Mouse (Mus musculus): ENCODE measurements at regions not wholly inside any gene's neighbourhood (a gene's known extent, or its start where the extent isn't known, plus 50 kb on each side); places are given as distances from the start of the nearest gene placed in this dataset.

DNA sequence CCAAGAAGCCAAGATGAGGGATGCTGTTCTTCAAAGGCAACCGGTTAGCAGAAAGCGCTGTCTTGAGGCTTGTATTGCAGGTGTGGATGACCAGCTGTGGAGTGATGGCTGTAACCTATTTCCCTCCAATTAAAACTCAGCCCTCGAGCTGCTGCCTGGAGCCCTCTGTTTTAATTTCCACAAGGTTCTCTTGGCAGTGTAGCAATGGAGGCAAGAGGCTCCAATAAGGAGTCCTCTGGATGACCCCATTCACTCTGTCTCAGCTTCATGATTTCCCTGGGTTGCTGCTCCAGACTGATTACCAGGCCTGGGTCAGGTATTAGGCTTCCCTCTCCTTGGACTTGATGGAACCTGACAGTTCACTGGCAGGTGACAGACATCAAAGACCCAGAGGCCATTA, 548.5 kb downstream of the Psat1 start:
- H3K4me2 ChIP-seq (replicated peaks) = no peak overlapping the region
- no peaks in the 10 kb centered on the region for H3K9me3 ChIP-seq (replicated peaks)
- H3K4me1 ChIP-seq = no peaks in the 10 kb centered on the region
- no peak overlapping the region for H3K27ac ChIP-seq
- no peaks in the 10 kb centered on the region for H3K36me3 ChIP-seq
- 83% methylated on average over 3 of the region's 3 CpGs for WGBS
- no peaks in the 10 kb centered on the region for H3K27me3 ChIP-seq
- ATAC-seq (ENCODE audit: low FRiP score) = no peak
- H3K4me3 ChIP-seq = no peak overlapping the region
- H3K9ac ChIP-seq = no peak overlapping the region

DNA sequence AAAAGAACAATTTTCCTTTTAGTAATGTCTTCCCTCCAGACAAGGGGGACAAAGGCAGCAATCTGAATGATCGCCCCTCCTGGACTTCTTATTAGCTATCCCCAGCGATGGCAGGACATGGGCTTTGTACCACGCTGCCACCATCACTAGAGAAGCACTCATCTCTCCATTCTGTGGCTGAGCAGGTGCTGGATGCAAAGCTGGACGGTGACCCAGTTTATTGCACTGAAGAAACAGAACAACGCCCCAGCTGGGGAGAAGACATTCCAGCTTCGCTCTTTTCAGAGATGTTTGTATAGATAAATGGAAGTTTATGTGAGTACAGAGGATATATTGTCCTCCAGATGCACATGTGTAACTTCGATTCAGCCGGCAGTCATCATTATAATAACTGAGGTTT, 575.5 kb downstream of the Psat1 start:
- 78% methylated on average over 8 of the region's 8 CpGs for WGBS
- ATAC-seq (ENCODE audit: low FRiP score) = no peak
- no peak overlapping the region for H3K4me2 ChIP-seq (replicated peaks)

DNA sequence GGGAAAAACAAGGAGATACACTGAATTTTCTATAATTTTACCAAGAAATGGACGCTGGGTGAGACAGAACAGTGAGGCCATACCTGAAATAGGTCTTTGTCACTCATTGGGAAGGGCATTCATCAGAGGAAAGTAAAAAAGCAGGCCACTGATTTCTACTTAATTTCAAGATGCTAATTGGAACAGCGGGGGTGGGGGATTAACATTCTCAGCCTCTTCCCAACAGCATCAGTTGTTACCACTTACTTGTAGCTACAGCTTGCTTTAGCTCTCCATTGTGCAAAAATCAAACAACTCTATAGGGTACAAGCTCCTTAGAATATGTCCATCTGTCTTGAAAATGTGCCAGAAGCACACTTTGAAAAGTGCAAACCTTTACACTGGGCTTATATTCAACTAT, 580.2 kb downstream of the Psat1 start:
- Histone ChIP-seq H3K4me1 (no peaks in the 10 kb centered on the region), H3K4me3 (no peak overlapping the region), H3K9ac (no peak overlapping the region), H3K9me3 (replicated peaks) (no peaks in the 10 kb centered on the region), H3K4me2 (replicated peaks) (no peak overlapping the region), H3K36me3 (no peaks in the 10 kb centered on the region), H3K27ac (no peak overlapping the region), H3K27me3 (no peaks in the 10 kb centered on the region)
- 42% methylated on average over 2 of the region's 2 CpGs for WGBS
- ATAC-seq (ENCODE audit: low FRiP score) = no peak

More for the DNA sequence above, 575.5 kb downstream of the Psat1 start:
- H3K27me3 ChIP-seq = no peaks in the 10 kb centered on the region
- H3K4me3 ChIP-seq = no peak overlapping the region
- H3K27ac ChIP-seq = no peak overlapping the region
- H3K4me1 ChIP-seq = no peaks in the 10 kb centered on the region
- no peaks in the 10 kb centered on the region for H3K36me3 ChIP-seq
- H3K9ac ChIP-seq = no peak overlapping the region
- no peaks in the 10 kb centered on the region for H3K9me3 ChIP-seq (replicated peaks)

DNA sequence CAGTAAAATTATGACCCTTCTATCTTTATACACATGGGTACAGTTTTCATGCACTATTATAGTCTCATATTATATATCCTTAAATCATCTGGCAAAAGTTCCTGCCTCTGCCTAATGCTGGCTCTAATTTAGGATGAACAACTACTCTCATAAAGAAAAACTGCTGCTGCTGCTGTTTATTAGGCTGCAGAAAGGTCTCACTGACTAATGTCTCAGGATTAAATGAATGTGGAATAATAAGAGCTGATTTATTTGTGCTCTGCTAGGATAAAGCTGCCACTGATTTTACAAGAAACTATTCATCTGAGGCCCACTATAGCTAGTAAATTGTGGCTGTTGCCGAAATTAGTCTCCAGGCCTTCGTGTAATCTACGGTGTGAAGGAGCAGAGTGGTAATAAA, 590.0 kb downstream of the Psat1 start:
- ATAC-seq (ENCODE audit: low FRiP score) = no peak
- H3K4me2 ChIP-seq (replicated peaks) = no peak overlapping the region
- H3K9ac ChIP-seq = no peak overlapping the region
- no peaks in the 10 kb centered on the region for H3K27me3 ChIP-seq
- no peaks in the 10 kb centered on the region for H3K36me3 ChIP-seq
- H3K9me3 ChIP-seq (replicated peaks) = no peaks in the 10 kb centered on the region
- H3K27ac ChIP-seq = no peak overlapping the region
- WGBS = 88% methylated on average over 3 of the region's 3 CpGs
- no peak overlapping the region for H3K4me3 ChIP-seq
- no peaks in the 10 kb centered on the region for H3K4me1 ChIP-seq

DNA sequence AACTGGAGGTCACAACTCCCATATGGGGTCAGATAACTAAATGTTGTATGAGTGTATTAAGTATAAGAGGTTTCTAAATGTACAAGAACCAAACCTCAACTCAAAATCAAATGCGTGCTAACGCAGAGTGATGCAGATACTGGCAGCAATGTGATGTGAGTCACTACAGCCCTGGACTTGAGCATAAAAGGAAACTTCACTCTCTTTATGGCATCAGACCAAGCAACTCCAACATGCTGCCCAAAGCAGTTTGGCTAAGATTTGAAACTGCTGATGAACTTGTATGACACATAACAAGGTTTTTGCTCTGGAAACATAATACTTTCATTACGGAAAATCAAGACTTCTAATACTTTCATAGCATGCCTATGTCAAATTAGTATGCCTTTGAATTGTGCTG, 598.8 kb downstream of the Psat1 start:
- ATAC-seq (ENCODE audit: low FRiP score) = no peak
- Histone ChIP-seq H3K27me3 (no peaks in the 10 kb centered on the region), H3K9me3 (replicated peaks) (no peaks in the 10 kb centered on the region), H3K36me3 (no peaks in the 10 kb centered on the region), H3K9ac (no peak overlapping the region), H3K4me2 (replicated peaks) (no peak overlapping the region), H3K4me1 (no peaks in the 10 kb centered on the region), H3K27ac (no peak overlapping the region), H3K4me3 (no peak overlapping the region)
- WGBS = 95% methylated on average over 3 of the region's 3 CpGs

DNA sequence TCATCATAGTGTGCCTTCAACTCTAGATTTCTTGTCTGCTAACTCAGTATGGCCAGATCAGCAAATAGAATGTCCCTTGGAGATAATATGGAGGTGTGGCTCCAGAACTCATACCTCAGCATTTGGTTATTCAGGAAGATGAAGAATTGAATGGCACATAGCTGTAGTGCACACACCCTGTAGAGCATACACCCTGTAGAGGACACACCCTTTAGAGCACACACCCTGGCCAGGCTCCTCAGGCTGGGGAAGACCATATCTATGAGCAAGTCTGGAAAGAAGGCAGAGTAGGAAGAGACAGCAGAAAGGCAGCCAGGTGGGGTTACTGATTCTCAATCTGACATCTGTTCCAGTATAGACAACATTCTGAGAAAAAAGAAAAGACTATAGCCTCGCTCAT, 604.9 kb downstream of the Psat1 start:
- H3K27me3 ChIP-seq = 0 out of 2 replicates have a peak, but pooled peaks cover 7% of the 10 kb centered on the region
- WGBS = 96% methylated on average over 1 of the region's 1 CpGs
- no peak for ATAC-seq (ENCODE audit: low FRiP score)

DNA sequence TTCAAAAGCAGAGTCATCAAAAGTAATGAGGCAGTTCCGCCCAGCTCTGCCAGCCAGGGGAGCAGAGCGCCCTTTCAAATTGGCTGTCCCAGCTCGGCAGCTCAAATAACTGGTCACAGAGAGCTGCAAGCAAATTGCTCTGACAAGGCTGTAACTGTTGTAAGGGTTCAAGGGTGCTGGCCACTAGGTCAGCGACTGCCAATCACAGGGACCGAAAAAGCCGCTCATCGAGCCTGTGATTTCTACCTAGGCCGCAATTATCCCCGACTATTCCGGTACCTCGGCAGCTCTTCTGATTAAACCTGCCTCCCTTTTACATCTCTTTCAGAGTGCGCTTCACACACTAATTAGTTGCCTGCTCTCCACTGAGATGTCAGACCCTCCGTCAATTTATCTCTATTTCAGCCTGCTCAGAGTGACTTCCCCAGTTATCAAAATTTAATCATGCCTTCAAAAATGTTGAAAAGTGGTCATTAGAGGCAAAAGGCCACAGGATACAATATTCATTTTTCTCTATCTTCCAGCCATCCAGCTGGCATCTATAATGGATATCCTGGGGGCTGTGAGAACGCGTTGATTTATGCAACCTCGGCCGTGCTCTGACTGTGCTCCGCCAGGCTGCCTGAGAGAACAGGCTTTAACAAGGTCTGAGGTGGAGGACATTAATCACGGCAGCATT, 606.7 kb downstream of the Psat1 start:
- H3K4me3 ChIP-seq = 0 out of 2 replicates have a peak overlapping the region, but pooled peaks have one; percentile 9
- H3K9ac ChIP-seq = no peak overlapping the region
- H3K27ac ChIP-seq = peak overlapping the region; percentile 58
- peak; percentile 92 for ATAC-seq (ENCODE audit: low FRiP score)
- peak overlapping the region; percentile 47 for H3K4me2 ChIP-seq (replicated peaks)
- 16% methylated on average over 19 of the region's 19 CpGs for WGBS
- H3K9me3 ChIP-seq (replicated peaks) = no peaks in the 10 kb centered on the region
- no peaks in the 10 kb centered on the region for H3K36me3 ChIP-seq
- 0 out of 2 replicates have a peak, but pooled peaks cover 7% of the 10 kb centered on the region for H3K27me3 ChIP-seq
- peaks cover 14% of the 10 kb centered on the region for H3K4me1 ChIP-seq

More for the DNA sequence above, 604.9 kb downstream of the Psat1 start:
- H3K36me3 ChIP-seq = no peaks in the 10 kb centered on the region
- no peak overlapping the region for H3K9ac ChIP-seq
- H3K27ac ChIP-seq = no peak overlapping the region
- H3K4me1 ChIP-seq = peaks cover 14% of the 10 kb centered on the region
- no peak overlapping the region for H3K4me3 ChIP-seq
- no peak overlapping the region for H3K4me2 ChIP-seq (replicated peaks)
- H3K9me3 ChIP-seq (replicated peaks) = no peaks in the 10 kb centered on the region

DNA sequence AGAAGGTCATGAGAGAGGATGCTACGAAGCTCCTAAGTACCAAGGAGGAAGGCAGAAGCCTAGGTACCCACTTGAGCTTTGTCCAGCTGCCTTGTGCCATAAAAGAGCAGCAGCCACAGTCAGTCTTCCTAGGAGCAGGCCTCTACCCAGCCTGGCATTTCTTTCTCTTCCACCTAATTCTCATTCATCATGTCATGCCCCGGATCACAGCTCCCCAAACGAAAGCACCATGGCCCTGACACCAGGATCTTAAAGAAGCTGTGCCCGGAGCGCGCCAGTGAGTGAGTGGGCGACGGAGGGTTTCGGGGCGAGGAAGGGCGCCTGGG, 607.2 kb downstream of the Psat1 start:
- peak overlapping the region; percentile 47 for H3K4me2 ChIP-seq (replicated peaks)
- no peaks in the 10 kb centered on the region for H3K9me3 ChIP-seq (replicated peaks)
- 26% methylated on average over 11 of the region's 11 CpGs for WGBS
- ATAC-seq (ENCODE audit: low FRiP score) = peak; percentile 49
- peak overlapping the region; percentile 58 for H3K27ac ChIP-seq
- H3K4me1 ChIP-seq = peaks cover 14% of the 10 kb centered on the region
- 0 out of 2 replicates have a peak, but pooled peaks cover 7% of the 10 kb centered on the region for H3K27me3 ChIP-seq
- no peaks in the 10 kb centered on the region for H3K36me3 ChIP-seq
- H3K4me3 ChIP-seq = 0 out of 2 replicates have a peak overlapping the region, but pooled peaks have one; percentile 9
- H3K9ac ChIP-seq = no peak overlapping the region

DNA sequence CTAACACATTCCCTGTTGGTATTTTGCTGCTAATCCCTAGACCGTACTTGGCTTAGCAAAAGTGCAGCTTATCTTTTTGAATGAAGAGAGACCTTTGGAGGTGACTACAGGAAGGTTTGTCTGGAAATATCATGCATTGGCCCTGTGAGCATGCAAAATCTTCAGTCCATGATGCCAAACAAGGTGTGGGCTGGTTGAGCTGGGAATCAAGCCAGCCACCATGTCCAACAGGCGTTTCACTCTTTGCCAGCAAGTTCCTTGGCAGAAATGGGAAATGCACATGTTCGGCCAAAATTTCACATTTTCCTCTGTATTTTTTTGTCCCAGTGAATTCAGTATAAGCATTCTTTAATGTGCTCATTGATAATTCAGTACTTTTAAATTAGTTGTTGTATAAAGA, 617.0 kb downstream of the Psat1 start:
- H3K27me3 ChIP-seq = no peaks in the 10 kb centered on the region
- WGBS = 90% methylated on average over 3 of the region's 3 CpGs

DNA sequence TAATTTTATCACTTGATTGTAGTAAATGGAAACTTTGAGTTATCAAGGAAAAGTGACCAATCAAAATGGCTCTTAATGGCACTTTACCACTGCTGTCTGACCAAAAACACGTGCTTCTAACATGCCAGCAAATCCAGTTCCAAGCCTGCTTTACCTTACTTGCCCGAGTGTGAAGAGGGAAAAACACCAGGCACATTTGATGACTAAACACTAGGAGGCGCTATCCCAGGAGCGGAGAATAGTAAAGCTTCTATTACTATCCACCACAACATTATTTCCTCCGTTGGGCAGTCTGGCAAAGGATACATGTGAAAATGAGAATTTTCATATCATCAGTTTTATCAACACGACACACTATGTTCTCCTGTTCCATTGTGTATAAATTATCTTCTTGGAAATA, 647.7 kb downstream of the Psat1 start:
- no peak for ATAC-seq (ENCODE audit: low FRiP score)
- Histone ChIP-seq H3K36me3 (no peaks in the 10 kb centered on the region), H3K4me3 (no peak overlapping the region), H3K27ac (no peak overlapping the region), H3K4me2 (replicated peaks) (no peak overlapping the region), H3K9me3 (replicated peaks) (no peaks in the 10 kb centered on the region), H3K9ac (no peak overlapping the region), H3K27me3 (no peaks in the 10 kb centered on the region), H3K4me1 (no peaks in the 10 kb centered on the region)
- WGBS = 46% methylated on average over 6 of the region's 6 CpGs

More for the DNA sequence above, 617.0 kb downstream of the Psat1 start:
- H3K36me3 ChIP-seq = no peaks in the 10 kb centered on the region
- ATAC-seq (ENCODE audit: low FRiP score) = no peak
- no peaks in the 10 kb centered on the region for H3K9me3 ChIP-seq (replicated peaks)
- H3K27ac ChIP-seq = no peak overlapping the region
- no peaks in the 10 kb centered on the region for H3K4me1 ChIP-seq
- H3K9ac ChIP-seq = no peak overlapping the region
- H3K4me3 ChIP-seq = no peak overlapping the region
- no peak overlapping the region for H3K4me2 ChIP-seq (replicated peaks)

DNA sequence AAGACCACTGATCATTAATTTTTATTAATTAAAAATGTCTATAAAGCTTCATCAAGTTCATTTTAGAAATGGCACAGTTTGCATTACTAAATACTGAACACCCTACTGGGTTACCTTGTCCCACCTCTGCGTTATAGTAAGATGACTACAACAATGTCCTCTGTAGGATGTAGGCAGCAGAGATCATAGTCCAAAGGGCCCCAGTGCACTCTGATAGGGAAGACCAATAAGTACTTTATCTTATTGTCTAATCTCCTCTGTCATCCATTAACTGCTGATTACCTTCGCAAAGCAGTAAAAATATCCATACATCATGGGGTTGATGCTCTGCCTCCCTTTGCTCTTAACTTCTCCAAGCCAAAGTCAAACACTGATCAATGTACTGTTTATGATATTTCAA, 662.1 kb downstream of the Psat1 start:
- Histone ChIP-seq H3K27me3 (no peaks in the 10 kb centered on the region), H3K4me2 (replicated peaks) (no peak overlapping the region), H3K36me3 (no peaks in the 10 kb centered on the region), H3K4me3 (no peak overlapping the region), H3K27ac (no peak overlapping the region), H3K9me3 (replicated peaks) (no peaks in the 10 kb centered on the region), H3K4me1 (no peaks in the 10 kb centered on the region), H3K9ac (no peak overlapping the region)
- WGBS = 93% methylated on average over 2 of the region's 2 CpGs
- no peak for ATAC-seq (ENCODE audit: low FRiP score)

DNA sequence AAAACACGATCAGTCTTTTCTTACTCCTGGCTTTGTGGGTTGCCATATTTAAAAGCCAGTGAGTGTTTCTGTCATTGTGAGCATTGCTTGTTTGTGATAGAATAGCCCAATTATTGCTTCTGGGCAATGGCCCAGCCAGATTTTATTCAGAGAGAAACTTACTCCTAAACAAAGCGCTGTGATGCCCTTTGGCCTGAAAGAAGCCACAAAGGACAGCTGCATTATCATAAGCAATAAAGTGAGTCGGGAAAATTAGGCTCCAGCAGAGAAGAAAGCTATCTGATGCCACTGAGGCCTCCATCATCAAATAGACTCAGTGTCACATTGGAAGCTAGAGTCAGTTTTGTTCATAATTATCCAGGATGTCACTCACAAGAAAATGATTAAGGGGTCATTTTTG, 644.9 kb upstream of the Tle4 start:
- no peak for ATAC-seq (ENCODE audit: low FRiP score)
- H3K9me3 ChIP-seq (replicated peaks) = no peaks in the 10 kb centered on the region
- no peaks in the 10 kb centered on the region for H3K4me1 ChIP-seq
- no peak overlapping the region for H3K4me2 ChIP-seq (replicated peaks)
- no peak overlapping the region for H3K9ac ChIP-seq
- WGBS = 35% methylated on average over 3 of the region's 3 CpGs
- no peak overlapping the region for H3K4me3 ChIP-seq
- H3K27ac ChIP-seq = no peak overlapping the region
- no peaks in the 10 kb centered on the region for H3K27me3 ChIP-seq
- H3K36me3 ChIP-seq = no peaks in the 10 kb centered on the region

DNA sequence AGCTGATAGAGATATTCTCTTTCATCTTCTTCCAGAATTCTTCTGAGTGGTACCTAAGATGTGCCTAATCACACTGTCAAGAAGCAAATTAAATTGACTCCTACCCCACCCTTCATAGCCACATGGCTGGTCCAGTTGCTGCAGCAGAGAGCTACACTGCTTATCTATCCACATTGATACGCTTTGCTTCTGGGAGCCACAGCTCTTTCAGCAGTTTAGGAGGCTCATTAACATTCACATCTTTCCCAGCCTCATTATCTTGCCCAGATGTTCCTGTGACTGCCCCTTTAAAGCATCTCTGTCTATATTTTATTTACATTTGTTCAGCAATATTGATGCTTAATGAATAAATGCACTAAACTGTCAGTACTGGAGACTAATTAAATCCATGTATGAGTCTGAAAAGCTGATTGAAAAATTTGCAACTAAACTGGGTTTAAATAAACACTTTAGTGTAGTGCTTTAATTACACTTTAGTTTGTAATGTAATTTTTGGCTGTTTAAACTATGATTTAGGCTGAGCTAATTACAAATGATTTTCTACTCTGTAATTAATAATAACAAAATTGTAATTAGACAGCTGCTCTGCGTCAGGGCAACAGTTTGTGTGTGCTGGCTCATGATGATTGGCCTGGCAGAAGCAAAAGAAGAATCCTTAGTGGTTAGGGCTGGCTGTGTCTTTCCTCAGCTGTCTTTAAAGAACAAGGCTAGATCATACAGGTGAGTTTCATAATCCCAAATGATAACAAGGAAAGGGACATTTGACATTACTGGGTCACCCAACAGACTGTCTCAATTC, 632.5 kb upstream of the Tle4 start:
- no peaks in the 10 kb centered on the region for H3K4me1 ChIP-seq
- no peaks in the 10 kb centered on the region for H3K9me3 ChIP-seq (replicated peaks)
- H3K27ac ChIP-seq = no peak overlapping the region
- ATAC-seq (ENCODE audit: low FRiP score) = no peak
- H3K4me2 ChIP-seq (replicated peaks) = no peak overlapping the region
- no peaks in the 10 kb centered on the region for H3K27me3 ChIP-seq
- H3K36me3 ChIP-seq = no peaks in the 10 kb centered on the region
- H3K9ac ChIP-seq = no peak overlapping the region
- WGBS = 54% methylated on average over 2 of the region's 2 CpGs
- no peak overlapping the region for H3K4me3 ChIP-seq

Measured in hindbrain, embryonic 12.5 days (tissue).